Mouse (Mus musculus) urinary bladder, postnatal 4 days (tissue): ENCODE results near the gene Lsm7.
"Not testable (repeated sequence)": the region's sequence is repeated elsewhere in the genome, so short reads cannot be mapped to it uniquely, and the experiment has no call there.

Experiments
- DNase-seq, 2 experiments: peaks; one replicate each; pipeline ENCODE4 v3.0.0; 2021 to 2022; ENCODE audit warnings: low spot score in 2 of 2

Gene Lsm7

GRCm38 (mm10) chr10:80836949-80837379 lies 18.0 kb downstream of the Lsm7 start:
- no peak for DNase-seq

DNA sequence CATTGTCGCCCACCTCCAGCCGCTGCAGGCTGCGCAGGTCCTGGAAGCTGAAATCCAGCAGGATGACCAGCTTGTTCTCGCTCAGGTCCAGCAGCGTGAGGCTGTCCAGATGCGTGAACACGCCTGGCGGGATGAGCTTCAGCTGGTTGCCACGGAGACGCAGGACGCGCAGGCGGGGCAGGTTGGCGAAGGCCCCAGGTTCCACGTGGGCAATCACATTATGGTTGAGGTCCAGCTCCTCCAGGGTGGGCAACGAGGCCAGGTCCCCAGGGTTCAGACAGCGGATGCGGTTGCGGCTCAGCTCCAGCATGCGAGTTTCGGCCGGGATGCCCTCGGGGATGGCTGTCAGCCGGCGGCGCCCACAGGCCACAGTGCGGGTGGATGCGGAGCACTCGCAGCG lies 19.4 kb downstream of the Lsm7 start:
- DNase-seq: no peak

DNA sequence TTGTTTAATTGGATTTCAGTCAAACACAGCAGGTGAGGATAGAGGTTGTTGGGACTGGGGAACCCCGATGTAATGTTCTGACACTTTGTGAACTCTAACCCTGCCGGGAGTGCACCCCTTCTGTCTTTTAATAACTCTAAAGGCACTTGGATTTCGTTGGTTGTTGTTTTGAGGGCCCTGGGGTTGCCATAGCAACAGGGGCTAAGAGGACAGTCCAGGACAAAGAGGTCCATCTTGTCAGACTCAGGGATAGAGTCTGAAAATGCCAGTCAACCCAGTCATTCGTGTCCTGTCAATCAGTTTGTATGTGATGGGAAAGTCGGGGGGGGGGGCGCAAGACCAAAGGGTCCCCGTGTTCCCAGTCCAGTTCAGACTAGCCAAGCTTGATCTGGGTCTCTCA lies 22.2 kb downstream of the Lsm7 start:
- no peak for DNase-seq

- no peak for DNase-seq
Observed at GRCm38 (mm10) chr10:80831136-80831535, 23.9 kb downstream of the Lsm7 start.

DNA sequence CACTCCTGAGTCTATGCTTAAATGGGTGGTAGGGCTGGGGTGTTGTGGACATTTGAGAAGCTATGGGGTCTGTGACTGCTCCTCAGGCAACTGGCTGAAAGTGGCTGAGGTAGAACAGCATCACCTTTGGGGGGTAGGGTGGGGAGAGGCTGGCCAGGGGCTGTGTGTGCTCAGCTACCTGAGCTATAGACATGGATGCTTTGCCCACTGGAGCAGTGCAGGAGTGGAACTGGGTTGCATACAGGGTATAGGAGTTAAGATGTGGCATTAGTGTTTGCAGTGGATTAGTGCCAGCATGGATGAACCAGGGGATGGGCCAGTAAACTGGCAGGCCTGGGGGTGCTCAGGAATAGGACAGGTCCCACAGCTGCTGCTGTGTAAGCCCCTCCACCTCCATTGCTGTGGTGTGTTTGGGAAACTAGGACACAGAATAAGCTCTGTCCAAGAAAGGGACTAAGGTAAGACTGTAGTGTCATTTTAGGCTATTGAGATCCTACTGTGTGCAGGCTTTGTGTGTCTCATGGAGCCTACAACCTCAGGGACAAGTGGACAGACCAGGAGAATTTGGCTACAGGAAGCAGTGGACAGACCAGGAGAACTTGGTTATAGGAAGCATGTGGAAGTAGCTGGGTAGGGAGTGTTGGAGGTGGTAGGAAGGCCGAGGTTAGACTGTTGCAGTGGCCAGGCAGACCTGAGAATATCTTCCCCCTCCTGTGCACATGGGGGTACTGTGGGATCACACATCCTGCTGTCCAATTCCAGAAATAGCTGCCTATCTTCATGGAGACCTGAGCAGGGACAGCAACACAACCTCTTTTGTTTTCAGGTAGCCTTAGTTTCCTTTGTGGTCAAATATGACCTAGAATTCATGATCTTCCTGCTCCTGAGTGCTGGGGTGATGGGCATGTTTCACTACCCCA lies 25.4 kb downstream of the Lsm7 start:
- DNase-seq: no peak

- DNase-seq: not testable (repeated sequence)
Observed at GRCm38 (mm10) chr10:80828587-80828986, 26.4 kb downstream of the Lsm7 start.

- no peak for DNase-seq
Observed at GRCm38 (mm10) chr10:80827870-80828420, 27.1 kb downstream of the Lsm7 start.

- DNase-seq: no peak
Observed at GRCm38 (mm10) chr10:80827063-80827869, 27.7 kb downstream of the Lsm7 start.

- DNase-seq: peak; percentile 97 to 98
Observed at GRCm38 (mm10) chr10:80826151-80827062, 28.6 kb downstream of the Lsm7 start, which contains the start of gene Oaz1. Gene Oaz1 (plus strand): TSS chr10:80826656.

- no peak for DNase-seq
Observed at GRCm38 (mm10) chr10:80824827-80825226, 30.2 kb downstream of the Lsm7 start.

DNA sequence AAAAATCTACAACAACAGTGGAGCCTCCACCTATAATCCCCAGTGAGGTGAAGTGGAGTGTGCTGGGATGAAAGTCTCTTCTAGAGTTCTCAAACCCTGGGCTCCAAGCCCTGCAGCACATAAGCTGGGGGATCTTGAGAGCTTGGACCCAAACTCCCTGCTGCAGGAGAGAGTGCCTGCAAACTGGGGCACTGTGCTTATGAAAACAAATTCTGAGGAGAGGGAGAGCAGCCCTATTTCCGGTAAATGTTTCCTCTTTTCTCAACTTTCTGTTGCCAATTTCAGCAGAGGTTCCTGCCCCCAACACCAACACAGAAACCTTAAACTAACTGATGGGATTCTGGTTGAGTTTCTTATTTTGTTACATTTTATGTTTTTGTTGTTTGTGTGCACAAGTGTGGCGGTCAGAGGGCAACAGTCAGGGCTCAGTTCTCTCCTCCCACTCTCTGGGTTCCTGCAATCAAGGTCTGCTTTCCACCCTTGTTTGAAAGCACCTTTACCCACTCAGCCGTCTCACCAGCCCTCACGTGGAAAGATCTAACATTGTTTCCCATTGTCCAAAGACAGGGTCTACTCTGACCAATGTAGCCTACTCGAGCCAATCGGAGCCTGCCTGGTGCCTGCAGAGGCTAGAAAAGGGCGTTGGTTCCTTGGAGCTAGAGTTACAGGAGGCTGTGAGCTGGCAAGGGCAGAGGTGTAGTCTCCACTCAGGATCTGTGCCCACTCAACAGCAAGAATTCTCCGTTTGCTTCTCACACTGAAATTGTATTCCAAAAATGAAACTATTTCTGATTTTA lies 31.0 kb downstream of the Lsm7 start:
- DNase-seq: no peak

DNA sequence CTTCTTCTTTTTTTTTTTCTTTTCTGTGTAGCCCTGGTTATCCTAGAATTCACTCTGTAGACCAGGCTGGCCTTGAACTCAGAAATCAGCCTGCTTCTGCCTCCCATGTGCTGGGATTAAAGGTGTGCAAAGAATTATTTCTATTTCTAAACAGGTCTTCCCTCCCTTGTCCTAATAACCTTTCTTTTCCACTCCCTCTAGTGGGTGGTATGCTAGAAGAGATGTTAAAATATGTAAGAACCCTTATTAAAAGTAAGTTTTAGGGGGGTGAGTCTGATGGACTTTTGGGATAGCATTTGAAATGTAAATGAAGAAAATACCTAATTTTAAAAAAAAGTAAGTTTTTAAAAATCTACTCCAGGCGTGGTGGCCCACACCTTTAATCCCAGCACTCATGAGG lies 31.7 kb downstream of the Lsm7 start:
- no peak for DNase-seq

GRCm38 (mm10) chr10:80822528-80822927 lies 32.5 kb downstream of the Lsm7 start:
- DNase-seq: no peak

- DNase-seq: no peak
Observed at GRCm38 (mm10) chr10:80821991-80822390, 33.0 kb downstream of the Lsm7 start.

GRCm38 (mm10) chr10:80819406-80819805 lies 35.6 kb downstream of the Lsm7 start:
- DNase-seq: no peak

DNA sequence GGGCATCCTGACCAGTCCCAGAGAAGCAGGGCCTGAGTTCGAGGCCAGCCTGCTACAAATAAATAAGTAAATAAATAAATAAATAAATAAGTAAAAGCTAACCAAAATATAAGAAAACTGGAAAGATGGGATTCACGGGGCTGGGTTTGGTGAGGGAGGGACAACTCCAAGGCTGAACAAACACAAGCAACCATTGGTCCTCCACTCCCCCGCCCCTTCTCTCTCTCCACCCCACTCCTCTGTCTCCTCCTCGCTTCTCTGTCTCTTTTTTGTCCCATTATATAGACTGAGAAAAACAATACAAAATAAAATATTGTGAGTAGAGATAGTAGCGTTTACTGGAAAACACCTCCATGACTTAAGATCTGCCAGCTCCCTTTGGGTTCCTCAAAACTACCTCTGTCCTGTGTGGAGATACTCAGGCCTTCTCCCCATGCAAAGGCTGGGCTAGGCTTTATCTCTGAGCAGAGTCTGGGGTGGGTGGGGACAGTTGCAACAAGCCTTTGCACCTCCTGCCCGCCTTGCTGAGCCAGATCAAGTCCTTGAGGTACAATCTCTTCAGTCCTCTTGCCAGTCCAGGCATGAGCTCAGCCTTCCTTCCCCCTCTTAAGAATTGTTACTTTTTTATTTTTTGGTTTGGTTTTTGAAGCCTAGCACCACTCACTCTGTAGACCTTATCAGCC lies 36.3 kb downstream of the Lsm7 start:
- DNase-seq: no peak

- DNase-seq: not testable (repeated sequence)
Observed at GRCm38 (mm10) chr10:80817955-80818354, 37.1 kb downstream of the Lsm7 start.

DNA sequence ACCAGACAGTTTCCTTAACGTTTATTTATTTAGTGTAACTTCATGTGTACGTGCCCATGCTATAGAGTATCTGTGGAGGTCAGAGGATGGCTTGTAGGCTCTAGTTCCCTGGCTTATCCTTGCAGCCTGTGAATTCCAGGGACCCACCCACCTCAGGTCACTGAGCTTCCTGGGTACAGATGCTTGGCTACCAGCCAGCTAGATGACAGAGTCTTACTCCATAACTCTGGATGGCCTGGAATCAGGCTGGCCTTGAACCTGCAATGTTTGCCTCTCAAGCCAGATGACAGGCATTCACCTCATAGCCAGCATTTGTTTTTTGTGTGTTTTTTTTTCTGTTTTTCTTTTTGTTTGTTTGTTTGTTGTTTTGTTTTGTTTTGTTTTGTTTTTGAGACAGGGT lies 37.8 kb downstream of the Lsm7 start:
- no peak for DNase-seq

- not testable (repeated sequence) for DNase-seq
Observed at GRCm38 (mm10) chr10:80816303-80816702, 38.7 kb downstream of the Lsm7 start.

DNA sequence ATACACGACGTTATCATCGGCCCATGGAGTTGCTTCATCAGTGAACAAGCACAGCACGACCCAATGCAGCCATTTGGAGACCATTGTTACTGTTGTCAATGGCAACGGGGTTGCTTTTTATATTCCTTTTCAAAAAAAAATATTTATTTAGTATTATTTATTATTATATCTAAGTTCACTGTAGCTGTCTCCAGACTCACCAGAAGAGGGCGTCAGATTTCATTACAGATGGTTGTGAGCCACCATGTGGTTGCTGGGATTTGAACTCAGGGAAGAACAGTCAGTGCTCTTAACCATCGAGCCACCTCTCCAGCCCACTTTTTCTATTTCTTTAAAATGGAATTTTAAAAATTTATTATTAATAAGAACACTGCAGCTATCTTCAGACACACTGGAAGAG lies 40.2 kb downstream of the Lsm7 start:
- no peak for DNase-seq
